Mouse (Mus musculus) cerebellum, adult (tissue): ENCODE measurements around the gene Tubb2a.
"Not testable (repeated sequence)": the region's sequence is repeated elsewhere in the genome, so short reads cannot be mapped to it uniquely, and the experiment has no call there.

Experiments
- ATAC-seq: cut with Nextera tagmentation; 2 replicates; pipeline ENCODE4 v1.9.2; 2017; ENCODE audit warnings: mild to moderate bottlenecking, moderate library complexity, mixed read lengths; ENCODE audit not compliant: insufficient number of reproducible peaks, low FRiP score, low TSS enrichment

Gene Tubb2a

DNA sequence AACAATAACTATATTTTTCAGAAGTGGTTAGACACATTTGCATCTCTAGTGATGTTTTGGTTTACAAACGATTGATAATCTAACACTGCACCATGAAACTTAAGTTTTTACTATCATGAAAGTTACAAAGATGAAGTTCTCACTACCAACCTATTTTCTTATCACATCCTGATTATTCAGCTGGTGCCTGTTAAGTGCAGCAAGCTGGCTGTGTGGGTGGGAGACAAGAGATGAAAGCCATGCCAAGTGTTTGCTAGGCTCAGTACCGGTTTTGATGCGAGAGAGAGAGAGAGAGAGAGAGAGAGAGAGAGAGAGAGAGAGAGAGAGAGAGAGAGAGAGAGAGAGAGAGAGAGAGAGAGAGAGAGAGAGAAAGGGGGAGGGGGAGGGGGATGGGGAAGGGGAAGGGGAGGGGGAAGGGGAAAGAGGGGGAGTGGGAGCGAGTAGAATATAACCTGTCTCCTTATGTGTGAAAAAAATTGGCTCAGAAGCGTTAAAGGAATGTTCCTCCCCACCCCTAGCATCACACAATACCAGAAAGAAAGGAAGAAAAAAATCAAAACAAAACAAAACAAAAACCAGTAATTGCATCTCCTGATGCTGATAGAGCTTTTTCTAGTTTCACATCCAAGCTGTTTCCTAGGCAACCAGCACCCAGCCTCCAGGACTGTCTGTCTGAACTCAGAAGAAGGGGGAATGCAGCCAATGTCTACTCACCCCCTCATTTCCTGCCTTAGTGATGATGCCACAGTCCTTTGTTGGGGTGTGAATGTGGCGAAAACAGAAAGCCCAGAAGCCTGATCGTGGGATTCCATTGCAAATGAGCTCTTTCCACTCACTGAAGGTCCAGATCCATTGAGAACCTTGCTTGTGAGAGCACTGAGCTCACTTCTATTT is 18.0 kb upstream of the Tubb2a start:
- ATAC-seq, result no peak

DNA sequence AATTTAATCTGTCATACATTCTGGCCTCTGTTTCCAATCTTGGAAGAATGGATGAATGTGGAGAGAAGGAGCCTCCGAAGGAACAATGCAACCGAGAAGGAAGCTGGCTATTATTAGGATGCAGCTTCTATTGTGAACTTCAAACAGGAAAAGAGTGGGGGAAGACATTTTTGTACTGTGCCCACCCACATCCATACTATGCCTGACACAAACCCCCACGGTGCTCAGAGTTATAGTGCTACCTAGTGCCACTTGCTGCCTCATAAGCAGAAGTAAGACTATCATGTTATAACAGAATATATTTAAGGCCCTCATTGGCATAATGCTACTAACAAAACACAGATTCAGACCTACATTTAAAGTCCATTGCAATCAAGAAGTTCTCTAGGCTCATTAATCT is 11.6 kb upstream of the Tubb2a start:
- no peak for ATAC-seq

DNA sequence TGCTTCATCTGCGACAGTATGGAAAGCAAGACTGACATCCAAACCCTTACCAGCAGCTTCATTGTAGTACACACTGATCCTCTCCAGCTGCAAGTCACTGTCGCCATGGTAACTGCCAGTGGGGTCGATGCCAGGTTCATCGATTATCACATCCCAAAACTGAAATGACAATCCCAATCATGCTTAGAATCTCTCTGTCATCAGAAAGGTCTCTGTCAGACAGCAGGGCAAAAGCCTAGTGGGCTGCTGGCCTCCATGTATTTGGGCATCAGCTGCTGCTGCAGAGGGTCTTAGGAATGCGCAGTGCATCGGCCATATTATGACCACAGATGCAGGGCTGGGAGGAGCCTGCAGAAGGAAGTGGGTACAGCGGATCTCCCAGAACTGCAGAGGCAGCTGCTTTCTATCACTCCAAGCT is 11.1 kb upstream of the Tubb2a start:
- no peak for ATAC-seq

DNA sequence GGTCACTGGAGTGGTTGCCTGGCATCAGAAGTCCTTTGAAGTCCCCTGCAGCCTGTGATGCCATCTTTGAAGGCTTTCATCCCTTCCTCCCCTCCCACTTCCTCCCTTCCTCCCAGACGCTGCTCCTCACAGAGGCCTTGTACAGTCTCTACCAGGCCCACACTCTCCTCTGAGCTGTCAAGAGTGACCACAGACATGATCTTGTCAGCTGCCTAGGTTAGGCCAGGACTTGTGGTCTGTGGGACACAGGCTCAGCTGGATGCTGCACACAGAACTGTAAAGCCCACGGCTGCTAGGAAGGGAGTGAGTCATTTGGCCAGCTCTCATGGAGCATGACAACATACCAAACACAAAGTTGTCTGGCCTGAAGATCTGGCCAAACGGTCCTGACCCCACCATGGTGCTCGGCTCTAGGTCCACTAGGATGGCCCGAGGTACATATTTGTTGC is 10.4 kb upstream of the Tubb2a start:
- peak; percentile 31; the same call in 1 of the 2 replicates for ATAC-seq

DNA sequence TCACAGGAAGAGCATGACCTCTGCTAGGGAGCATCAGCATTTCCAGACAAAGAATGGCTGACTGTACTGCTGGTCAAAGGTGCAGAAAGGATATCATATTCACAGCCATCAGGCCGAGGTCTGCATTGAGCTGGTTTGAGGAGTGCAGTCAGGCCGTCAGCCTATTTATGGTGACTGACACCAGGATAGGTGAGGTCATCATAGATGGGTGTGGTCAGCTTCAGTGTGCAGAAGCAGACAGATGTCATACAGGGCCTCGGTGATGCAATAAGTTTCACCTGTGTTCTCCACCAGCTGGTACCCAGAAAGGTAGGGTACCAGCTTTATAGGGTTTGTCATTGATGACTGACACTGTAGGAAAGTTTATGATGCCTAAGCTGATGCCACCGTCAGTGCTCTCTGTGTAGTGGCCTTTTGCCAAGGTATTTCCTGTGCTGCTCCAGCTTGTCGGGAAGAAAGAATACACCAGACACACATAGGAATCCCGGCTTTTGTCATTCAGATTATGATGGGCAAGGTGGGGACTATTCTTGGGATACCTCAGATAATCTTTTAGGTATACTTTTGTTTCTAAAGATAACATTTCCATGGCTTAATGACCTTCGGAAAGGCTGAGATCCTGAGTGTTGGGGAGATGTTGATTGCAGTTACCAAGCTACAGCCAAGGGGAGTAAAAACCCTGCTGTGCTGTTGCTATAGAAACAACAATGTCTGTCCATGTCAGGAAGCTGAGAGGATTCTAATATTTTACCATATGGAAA is 9.4 kb upstream of the Tubb2a start:
- ATAC-seq, result peak; percentile 49

DNA sequence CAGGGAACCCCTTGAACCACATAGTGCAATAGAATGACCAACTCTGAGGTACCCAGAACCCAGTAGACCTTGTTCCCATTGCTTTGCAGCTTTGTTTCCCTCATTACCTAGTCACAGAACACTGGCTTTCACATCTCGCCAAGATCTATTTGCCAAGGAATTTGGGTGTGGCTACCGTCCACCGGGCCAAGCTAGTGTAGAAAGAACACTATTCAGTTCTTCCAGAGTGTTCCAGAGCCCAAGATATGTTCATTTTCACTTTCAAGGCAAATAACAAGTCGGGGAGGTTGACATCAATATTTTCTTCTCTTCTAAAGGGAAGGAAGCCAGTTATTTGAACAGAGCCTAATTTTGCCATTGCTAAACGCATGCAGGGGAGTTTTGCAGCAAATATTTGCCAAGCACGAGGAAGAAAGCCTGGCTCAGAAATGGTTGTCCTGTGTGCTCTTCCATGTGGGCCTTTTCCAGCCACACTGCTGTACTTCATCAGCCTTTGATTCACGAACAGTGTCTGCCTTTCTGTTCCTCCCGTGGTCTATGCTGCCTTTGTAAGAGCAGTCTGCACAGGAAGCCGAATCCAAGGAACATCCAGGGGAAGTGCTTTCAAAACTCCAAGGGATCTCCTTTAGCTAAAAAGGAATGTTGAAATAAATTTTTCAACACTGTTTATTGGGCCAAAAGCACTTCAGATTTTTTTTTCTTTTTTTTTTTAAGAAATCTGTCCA is 6.4 kb upstream of the Tubb2a start:
- no peak for ATAC-seq

DNA sequence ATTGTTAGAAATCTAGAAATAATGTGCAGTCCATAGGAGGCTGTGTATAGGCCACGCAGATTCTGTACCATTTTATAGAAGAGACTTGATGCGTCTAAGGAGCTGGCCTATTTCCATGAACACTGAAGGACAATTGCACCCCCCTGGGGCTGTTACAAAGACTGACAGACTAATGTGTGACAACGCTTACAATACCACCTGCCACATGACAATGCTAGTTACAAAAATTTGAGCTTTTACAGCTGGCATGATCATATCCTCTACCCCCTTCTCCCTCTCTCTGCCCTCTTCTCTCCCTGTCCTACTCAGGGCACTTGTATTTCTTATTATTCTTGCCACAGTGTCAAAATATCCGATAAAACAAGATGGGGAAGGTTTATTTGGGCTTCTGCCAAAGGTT is 4.1 kb upstream of the Tubb2a start:
- ATAC-seq, result no peak

DNA sequence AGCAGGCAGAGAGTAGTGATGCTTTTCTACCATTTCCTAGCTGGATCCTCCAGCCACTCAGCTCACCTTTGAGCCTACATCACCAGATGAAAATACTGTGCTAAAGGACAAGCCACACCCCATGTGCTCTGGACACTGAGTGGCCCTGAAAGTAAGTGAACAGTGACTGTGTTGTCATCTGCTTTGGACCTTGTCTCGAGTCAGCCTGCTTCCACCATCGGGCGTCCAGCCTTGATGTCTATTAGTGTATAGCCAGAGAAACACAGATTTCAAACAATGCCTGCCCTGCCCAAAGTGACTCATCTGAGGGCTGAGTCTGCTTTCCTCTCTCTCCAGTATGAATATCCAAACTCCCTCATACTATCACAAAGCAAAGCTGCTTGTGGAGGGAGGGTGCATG is 2.0 kb upstream of the Tubb2a start:
- ATAC-seq, result no peak

DNA sequence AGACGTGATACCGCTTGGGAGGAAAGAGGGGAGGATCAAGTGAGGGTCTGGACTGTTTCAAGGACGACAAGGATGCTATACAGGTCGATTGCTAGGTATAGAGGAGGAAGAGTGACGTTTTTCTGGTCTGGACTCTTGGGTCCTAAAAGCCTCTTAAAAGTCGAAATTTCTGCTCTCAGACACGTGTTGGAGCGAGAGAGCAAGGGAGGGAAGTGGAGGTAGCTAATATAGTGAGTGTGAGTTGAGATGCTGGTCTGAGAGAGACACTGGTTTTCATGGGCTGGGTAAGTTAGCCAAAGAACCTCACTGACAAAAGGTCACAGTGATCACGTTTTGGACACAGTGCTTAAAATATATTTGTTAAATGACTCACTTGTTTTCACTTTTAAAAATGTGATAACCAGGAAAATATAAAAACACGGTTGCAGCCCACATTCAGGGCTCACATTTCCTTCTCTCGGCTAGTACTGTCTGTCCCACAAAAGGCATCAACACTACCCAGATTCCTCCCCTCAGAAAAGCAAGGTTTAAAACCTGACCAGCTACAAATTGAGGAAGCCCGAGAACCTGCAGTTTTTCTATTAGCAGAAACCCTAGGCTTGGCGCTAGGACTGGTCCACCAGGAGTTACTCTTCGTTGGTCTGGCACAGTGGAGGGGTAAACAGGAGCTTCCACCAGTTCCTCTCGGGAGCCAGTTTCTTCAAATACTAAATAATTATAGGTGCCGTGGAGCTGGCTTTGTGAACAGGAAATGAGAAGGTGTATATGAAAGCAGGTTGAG is 883 bp upstream of the Tubb2a start:
- ATAC-seq, result no peak

DNA sequence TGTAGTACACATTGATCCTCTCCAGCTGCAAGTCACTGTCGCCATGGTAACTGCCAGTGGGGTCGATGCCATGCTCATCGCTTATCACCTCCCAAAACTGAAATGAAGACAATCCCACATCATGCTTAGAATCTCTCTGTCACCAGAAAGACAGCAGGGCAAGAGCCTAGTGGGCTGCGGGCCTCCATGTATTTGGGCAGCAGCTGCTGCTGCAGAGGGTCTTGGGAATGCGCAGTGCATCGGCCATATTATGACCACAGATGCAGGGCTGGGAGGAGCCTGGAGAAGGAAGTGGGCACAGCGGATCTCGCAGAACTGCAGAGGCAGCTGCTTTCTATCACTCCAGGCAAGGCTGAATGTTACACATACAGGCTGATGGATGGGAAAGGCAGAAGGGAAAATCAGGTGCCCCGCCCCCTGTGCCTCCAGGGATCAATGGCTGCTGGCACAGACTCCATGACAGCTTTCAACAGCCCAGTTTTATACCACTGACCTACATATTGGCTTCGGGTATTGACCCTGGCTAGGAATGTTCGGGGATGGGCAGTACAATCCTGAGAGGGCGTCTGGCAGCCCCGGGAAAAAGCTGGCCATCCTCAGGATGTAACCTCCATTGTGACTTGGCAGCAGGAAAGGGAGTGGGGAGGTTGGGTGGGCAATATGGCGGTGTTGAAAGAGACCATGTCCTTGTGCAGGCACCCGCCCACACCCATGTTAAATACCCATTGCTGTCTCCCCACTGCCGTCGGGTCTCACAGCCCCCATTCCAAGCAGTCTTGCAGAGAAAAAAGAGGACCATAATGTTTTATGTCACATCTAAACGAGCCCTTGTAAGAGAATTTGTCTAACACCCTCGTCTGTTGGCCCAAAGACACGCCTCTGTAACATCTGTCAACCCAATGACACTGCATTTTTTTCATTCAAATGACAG is 981 bp downstream of the Tubb2a start:
- ATAC-seq, result no peak

DNA sequence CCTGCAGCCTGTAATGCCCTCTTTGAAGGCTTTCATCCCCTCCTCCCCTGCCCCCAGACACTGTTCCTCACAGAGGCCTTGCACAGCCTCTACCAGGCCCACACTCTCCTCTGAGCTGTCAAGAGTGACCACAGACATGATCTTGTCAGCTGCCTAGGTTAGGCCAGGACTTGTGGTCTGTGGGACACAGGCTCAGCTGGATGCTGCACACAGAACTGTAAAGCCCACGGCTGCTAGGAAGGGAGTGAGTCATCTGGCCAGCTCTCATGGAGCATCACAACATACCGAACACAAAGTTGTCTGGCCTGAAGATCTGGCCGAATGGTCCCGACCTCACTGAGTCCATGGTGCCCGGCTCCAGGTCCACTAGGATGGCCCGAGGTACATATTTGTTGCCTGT is 1.9 kb downstream of the Tubb2a start:
- not testable (repeated sequence) for ATAC-seq

DNA sequence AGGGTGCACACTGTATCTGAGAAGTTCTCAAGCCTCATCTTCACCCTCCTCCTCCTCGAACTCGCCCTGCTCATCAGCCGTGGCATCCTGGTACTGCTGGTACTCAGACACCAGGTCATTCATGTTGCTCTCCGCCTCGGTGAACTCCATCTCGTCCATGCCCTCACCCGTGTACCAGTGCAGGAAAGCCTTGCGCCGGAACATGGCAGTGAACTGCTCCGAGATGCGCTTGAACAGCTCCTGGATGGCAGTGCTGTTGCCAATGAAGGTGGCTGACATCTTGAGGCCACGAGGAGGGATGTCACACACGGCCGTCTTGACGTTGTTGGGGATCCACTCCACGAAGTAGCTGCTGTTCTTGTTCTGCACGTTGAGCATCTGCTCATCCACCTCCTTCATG is 3.4 kb downstream of the Tubb2a start:
- not testable (repeated sequence) for ATAC-seq

DNA sequence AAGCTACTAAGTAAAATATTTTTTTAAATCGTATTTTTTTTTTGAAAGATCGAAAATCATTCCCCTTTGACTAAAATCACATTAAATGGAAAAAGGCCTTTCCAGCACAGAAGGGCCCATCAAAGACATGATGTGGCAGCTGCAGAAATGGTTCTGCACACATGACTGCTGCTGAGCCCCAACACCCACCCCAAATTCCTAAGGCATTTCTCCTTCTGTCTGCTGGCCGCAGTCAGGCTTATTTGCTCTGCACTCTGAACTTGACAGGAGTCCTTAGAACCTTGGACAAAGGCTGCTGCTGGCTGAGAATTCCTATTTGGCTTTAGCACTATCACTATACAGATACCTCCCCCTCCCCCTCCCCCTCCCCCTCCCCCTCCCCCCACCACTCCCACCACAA is 5.0 kb downstream of the Tubb2a start:
- ATAC-seq, result no peak

DNA sequence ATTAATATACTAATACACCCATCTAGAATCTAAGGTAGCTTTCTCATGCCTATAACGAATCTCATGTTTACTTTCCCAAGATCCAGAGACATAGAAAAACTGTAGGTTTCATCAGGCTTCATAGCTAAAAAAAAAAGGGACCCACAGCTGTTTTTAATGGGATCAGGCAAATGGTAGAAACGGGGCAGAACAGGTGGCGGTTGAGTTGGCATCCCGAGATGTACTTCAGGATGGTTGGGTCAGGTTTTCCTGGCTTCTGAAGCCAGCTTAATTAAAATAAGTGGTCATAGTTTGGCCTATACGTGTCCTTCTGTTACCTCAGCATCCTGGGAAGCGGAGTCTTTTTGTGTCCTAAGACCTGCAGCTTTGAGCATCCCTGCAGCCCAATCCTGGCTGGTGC is 6.0 kb downstream of the Tubb2a start:
- ATAC-seq, result no peak

DNA sequence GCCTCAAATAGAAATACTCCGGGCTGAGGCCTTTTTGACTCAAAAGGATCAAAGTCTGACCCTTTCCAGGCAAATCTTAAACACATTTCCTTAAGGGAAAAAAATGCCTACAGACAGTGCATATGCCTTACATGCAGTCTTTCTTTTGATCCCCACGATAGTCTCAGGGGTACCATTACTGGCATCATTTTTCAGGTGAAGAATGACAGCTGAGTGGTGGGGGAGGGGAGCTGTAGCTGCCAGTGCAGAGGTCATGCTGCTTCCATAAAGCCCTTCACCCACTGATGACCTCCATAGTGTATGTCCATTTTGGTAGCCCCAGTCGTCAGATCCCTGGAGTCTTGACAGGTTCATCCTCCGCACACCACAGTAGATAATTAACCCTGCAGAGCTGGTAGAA is 7.5 kb downstream of the Tubb2a start:
- no peak for ATAC-seq

DNA sequence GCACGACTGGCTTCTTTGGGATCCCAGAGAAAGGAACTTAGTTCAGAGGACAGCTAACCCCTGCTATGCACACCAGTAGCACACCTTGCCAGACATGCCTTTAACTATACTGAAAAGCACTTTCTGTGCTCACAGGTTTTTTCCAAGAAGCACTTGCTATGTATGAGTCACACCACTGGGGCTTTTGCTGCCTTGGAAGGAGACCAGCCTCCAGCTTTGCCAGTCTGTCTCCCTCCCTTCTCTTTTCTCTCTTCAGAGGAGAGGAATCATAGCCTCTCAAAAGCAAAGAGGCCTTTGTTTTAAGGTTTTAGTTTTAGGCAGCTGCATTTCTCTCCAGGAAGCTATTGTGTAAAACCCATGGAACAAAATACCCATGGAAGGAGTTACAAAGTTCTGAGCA is 11.5 kb downstream of the Tubb2a start:
- ATAC-seq, result no peak

DNA sequence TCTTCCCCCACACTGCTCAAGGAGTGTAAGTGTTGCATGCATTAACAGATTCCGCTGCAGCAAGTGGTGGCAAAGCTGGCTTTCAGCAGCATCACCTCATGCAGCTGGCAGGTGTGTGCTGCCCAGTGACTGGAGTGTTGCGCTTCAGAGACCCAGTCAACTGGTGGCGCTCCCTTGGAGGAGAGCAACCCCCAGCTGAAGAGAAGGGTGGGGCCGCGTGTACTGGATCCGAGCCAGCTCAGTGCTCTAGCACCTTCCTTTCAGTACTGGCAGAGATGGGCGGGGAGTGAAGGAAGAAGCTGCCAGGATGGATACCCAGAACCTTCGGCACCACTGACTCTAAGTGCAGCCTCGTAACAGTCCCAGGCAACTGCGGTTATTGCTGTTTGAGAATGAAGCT is 15.3 kb downstream of the Tubb2a start:
- no peak for ATAC-seq

DNA sequence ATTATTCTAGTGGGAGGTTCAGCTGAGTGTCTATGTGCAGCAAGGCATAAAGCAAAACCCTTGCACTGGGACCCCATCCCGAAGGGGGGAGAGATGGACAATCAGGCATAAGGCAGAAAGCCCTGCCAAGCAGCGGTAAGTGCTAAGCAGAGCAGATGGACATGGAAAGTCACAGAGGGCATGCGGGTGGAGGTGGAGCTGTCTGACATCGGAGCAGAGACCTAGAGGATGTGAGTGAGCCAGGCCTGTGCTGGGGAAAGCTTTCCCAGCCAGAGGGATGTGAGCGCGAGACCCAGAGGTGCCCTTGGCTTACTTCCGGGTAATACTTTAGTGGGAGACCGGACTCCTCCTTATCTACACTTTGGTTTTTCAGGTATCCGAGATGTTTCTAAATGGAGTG is 17.7 kb downstream of the Tubb2a start:
- ATAC-seq, result peak; percentile 52; the same call in 1 of the 2 replicates

DNA sequence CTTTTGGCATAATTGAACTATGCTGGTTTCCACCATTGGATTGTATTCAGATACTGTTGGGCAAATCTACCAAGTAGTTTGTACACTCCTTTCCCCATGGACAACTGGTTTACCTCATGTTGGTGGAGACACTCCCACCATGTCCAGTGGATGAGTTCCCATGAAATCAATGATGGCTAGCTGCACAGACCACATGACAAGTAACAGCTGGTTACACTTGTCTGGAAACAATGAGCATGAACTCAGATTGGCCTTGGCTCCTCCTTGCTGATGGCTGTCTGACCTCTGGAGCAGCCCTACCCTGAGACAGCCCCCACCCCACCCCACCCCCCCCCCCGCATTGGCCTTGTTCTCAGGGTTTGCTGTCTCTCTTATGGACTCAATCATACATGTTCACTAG is 20.6 kb downstream of the Tubb2a start:
- ATAC-seq, result no peak
